Mouse (Mus musculus) heart, postnatal 0 days (tissue): ENCODE measurements around the gene Gart. TPM values are rescaled to one million over a fixed set of nuclear protein-coding genes. Genes with fewer than 3 reads are reported as not detected.

Experiments used
- ATAC-seq: fragments of 200-750 bp; cut with Nextera tagmentation; 2 replicates; pipeline ENCODE4 v1.8.0; 2017; ENCODE audit warnings: low read depth, moderate number of reproducible peaks, moderate library complexity; ENCODE audit not compliant: insufficient read depth
- DNase-seq: peaks from one replicate; pipeline ENCODE4 v3.0.0-alpha.2; 2016; ENCODE audit warnings: low spot score
- H3K27ac ChIP-seq: fragments of 300-500 bp; sonication (generic); 2 replicates; pipeline ENCODE4 v1.5.1; 2014; ENCODE audit warnings: low read depth, mild to moderate bottlenecking
- H3K27me3 ChIP-seq: fragments of 300-500 bp; sonication (generic); 2 replicates; pipeline ENCODE4 v1.6.1; 2014; ENCODE audit warnings: low read length, mixed read lengths; ENCODE audit not compliant: control insufficient read depth, insufficient read depth
- H3K36me3 ChIP-seq: fragments of 300-500 bp; sonication (generic); replicated peaks from 2 replicates; pipeline ENCODE4 v1.6.1; 2014; ENCODE audit warnings: low read length, mixed read lengths; ENCODE audit not compliant: control insufficient read depth, insufficient read depth
- H3K4me1 ChIP-seq: fragments of 300-500 bp; sonication (generic); 2 replicates; pipeline ENCODE4 v1.6.1; 2014; ENCODE audit warnings: antibody characterized with exemption; ENCODE audit not compliant: control insufficient read depth, insufficient read depth
- H3K4me2 ChIP-seq: fragments of 300-500 bp; sonication (generic); 2 replicates; pipeline ENCODE4 v1.6.1; 2014; ENCODE audit warnings: low read depth, mild to moderate bottlenecking, low read length, moderate library complexity
- H3K4me3 ChIP-seq: fragments of 300-500 bp; sonication (generic); 2 replicates; pipeline ENCODE4 v1.5.1; 2014; ENCODE audit warnings: low read depth, low read length
- H3K9ac ChIP-seq: fragments of 300-500 bp; sonication (generic); replicated peaks from 2 replicates; pipeline ENCODE4 v1.6.1; 2014; ENCODE audit warnings: low read depth, low read length, mixed read lengths
- H3K9me3 ChIP-seq: fragments of 300-500 bp; sonication (generic); replicated peaks from 2 replicates; pipeline ENCODE4 v1.6.1; 2016; ENCODE audit warnings: low read length; ENCODE audit not compliant: control insufficient read depth
- CTCF ChIP-seq: IDR thresholded peaks from 2 replicates; pipeline ENCODE4 v1.5.1; 2016; ENCODE audit warnings: antibody characterized with exemption, control low read depth, low read depth
- EP300 ChIP-seq: IDR thresholded peaks from 2 replicates; pipeline ENCODE4 v1.6.1; 2016; ENCODE audit warnings: antibody characterized with exemption, low read depth
- WGBS: fragments of 180-500 bp; shearing (Covaris S2); extraction: QIAGEN DNeasy Blood & Tissue Kit; methylation state at CpG from one replicate; pipeline ENCODE4 v1.1.7; 2014; 5-methylcytosine and 5-hydroxymethylcytosine counted together
- polyA plus RNA-seq: library from polyadenylated mRNA; unstranded; fragments of >200 nt; fragmentation: Nextera tagmentation; extraction: Ambion mirVana; gene quantifications from 2 replicates; pipeline ENCODE4 v1.2.1, GENCODE M21; 2015
- total RNA-seq: library from RNA; depleted of rRNA; stranded (reverse); fragments of >200 nt; gene quantifications from 2 replicates; pipeline ENCODE4 v1.2.3, GENCODE M21; 2014; ENCODE audit warnings: low replicate concordance; rRNA removed

Gart gene
- total and polyA plus RNA-seq, 2 experiments from 2014 or later: 43.9 to 45.9 TPM

- Histone ChIP-seq H3K4me2 (no peak overlapping the region), H3K9me3 (no peaks in the 10 kb centered on the region), H3K4me1 (no peaks in the 10 kb centered on the region), H3K27me3 (no peaks in the 10 kb centered on the region), H3K27ac (no peak overlapping the region), H3K36me3 (peaks cover 46% of the 10 kb centered on the region), H3K9ac (no peak overlapping the region), H3K4me3 (no peak overlapping the region)
- TF ChIP-seq EP300: no peak
- TF ChIP-seq CTCF: no peak
- no peak for DNase-seq
- ATAC-seq: no peak
- 72% methylated on average over 14 of the region's 14 CpGs for WGBS
These were observed 67.6 kb downstream of the Gart start for GRCm38 (mm10) chr16:91578980-91579720.

GRCm38 (mm10) chr16:91575151-91575550 is 71.6 kb downstream of the Gart start:
- Histone ChIP-seq H3K36me3 (peaks cover 37% of the 10 kb centered on the region), H3K9me3 (no peaks in the 10 kb centered on the region), H3K4me2 (no peak overlapping the region), H3K27me3 (no peaks in the 10 kb centered on the region), H3K27ac (no peak overlapping the region; the same call in 1 of the 2 replicates), H3K9ac (peak overlapping the region; percentile 10; the same call in 1 of the 2 replicates), H3K4me1 (no peaks in the 10 kb centered on the region), H3K4me3 (no peak overlapping the region)
- no peak for ATAC-seq
- no peak for TF ChIP-seq EP300
- TF ChIP-seq CTCF: no peak
- WGBS: 62% methylated on average over 13 of the region's 13 CpGs
- no peak for DNase-seq

Other genes with a start within 250 kb of the Gart start
- gene Il10rb, start 240.8 kb downstream of the Gart start, total RNA-seq: 44.4 and 63.3 TPM in 2 replicates
- 89.0 and 99.4 TPM in 2 replicates for gene Il10rb, start 240.8 kb downstream of the Gart start, polyA plus RNA-seq
- 32.6 and 42.6 TPM in 2 replicates for gene Ifnar1, start 161.7 kb downstream of the Gart start, total RNA-seq
- 23.7 and 24.0 TPM in 2 replicates for gene Ifnar1, start 161.7 kb downstream of the Gart start, polyA plus RNA-seq
- 77.7 and 87.6 TPM in 2 replicates for gene Ifngr2, start 99.9 kb downstream of the Gart start, total RNA-seq
- gene Ifngr2, start 99.9 kb downstream of the Gart start, polyA plus RNA-seq: 149 and 175 TPM in 2 replicates
- 54.6 and 62.6 TPM in 2 replicates for gene Tmem50b, start 49.2 kb downstream of the Gart start, total RNA-seq
- gene Tmem50b, start 49.2 kb downstream of the Gart start, polyA plus RNA-seq: 51.1 and 55.7 TPM in 2 replicates
- gene Dnajc28, start 27.9 kb downstream of the Gart start, total RNA-seq: 4.6 and 10.7 TPM in 2 replicates
- 9.9 and 15.2 TPM in 2 replicates for gene Dnajc28, start 27.9 kb downstream of the Gart start, polyA plus RNA-seq
- 210 and 243 TPM in 2 replicates for gene Son, start 554 bp upstream of the Gart start, total RNA-seq
- 65.6 and 69.1 TPM in 2 replicates for gene Son, start 554 bp upstream of the Gart start, polyA plus RNA-seq
- gene Donson, start 41.8 kb upstream of the Gart start, total RNA-seq: 4.9 and 6.0 TPM in 2 replicates
- 4.7 and 5.0 TPM in 2 replicates for gene Donson, start 41.8 kb upstream of the Gart start, polyA plus RNA-seq
- gene Cryzl1, start 82.0 kb upstream of the Gart start, total RNA-seq: 6.6 and 17.5 TPM in 2 replicates
- gene Cryzl1, start 82.0 kb upstream of the Gart start, polyA plus RNA-seq: 51.8 and 58.4 TPM in 2 replicates
- gene Itsn1, start 82.3 kb upstream of the Gart start, total RNA-seq: 25.9 and 64.7 TPM in 2 replicates
- gene Itsn1, start 82.3 kb upstream of the Gart start, polyA plus RNA-seq: 11.1 and 11.9 TPM in 2 replicates